Mouse (Mus musculus): ENCODE data around the gene Plcg1.

- no peak for TF ChIP-seq CTCF (IDR thresholded peaks at IDR 0.05; ENCODE audit: extremely low read depth, insufficient read depth, insufficient read length, insufficient replicate concordance)
- TF ChIP-seq POLR2A (IDR thresholded peaks at IDR 0.05; ENCODE audit: low read depth, low read length), result no peak
Measured at GRCm38 (mm10) chr2:160732420-160732995, 1.4 kb downstream of the Plcg1 start.

All from spleen, adult 2 months (tissue).